Mouse (Mus musculus) cerebellum, adult 2 months (tissue): Measurements from ENCODE around the gene Lyve1. TPM values are rescaled to one million over a fixed set of nuclear protein-coding genes. Genes with fewer than 3 reads are reported as not detected.

Source experiments
- DNase-seq, 2 experiments: peaks; one replicate each; pipeline ENCODE4 v3.0.0; 2021
- H3K27ac ChIP-seq: fragments of 200-500 bp; 2 replicates; pipeline ENCODE4 v1.5.1; 2012; ENCODE audit warnings: low read length, control low read depth, inconsistent platforms; ENCODE audit not compliant: insufficient read depth
- H3K27me3 ChIP-seq: fragments of 200-500 bp; 2 replicates; pipeline ENCODE4 v1.6.1; 2012; ENCODE audit warnings: inconsistent platforms, mild to moderate bottlenecking, low read length, moderate library complexity; ENCODE audit not compliant: control insufficient read depth, insufficient read depth
- H3K4me1 ChIP-seq: fragments of 200-500 bp; 2 replicates; pipeline ENCODE4 v1.6.1; 2011; ENCODE audit warnings: low read length; ENCODE audit not compliant: control insufficient read depth, insufficient read depth
- H3K4me3 ChIP-seq: fragments of 200-500 bp; replicated peaks from 2 replicates; pipeline ENCODE3; 2011; ENCODE audit warnings: mild to moderate bottlenecking, low read depth, low read length, control low read depth; ENCODE audit not compliant: insufficient read depth
- CTCF ChIP-seq: fragments of 200-500 bp; IDR thresholded peaks from 2 replicates; pipeline ENCODE4 v1.5.1; 2011; ENCODE audit warnings: low read depth, mild to moderate bottlenecking, control low read depth, low read length, moderate library complexity, borderline replicate concordance; ENCODE audit not compliant: insufficient read depth
- POLR2A ChIP-seq: fragments of 200-500 bp; IDR thresholded peaks from 2 replicates; pipeline ENCODE4 v1.6.1; 2011; ENCODE audit warnings: low read length, control low read depth, borderline replicate concordance; ENCODE audit not compliant: insufficient read depth
- WGBS: fragments of 180-500 bp; shearing (Covaris S2); methylation state at CpG from one replicate; pipeline ENCODE4 v1.1.7; 2018; 5-methylcytosine and 5-hydroxymethylcytosine counted together
- polyA plus RNA-seq: library from polyadenylated mRNA; depleted of rRNA; stranded (reverse); fragments of >200 nt; gene quantifications from 2 replicates; pipeline ENCODE4 v1.2.3, GENCODE M21; 2012

Gene Lyve1
- polyA plus RNA-seq, 1 experiment: 0.34 TPM

DNA sequence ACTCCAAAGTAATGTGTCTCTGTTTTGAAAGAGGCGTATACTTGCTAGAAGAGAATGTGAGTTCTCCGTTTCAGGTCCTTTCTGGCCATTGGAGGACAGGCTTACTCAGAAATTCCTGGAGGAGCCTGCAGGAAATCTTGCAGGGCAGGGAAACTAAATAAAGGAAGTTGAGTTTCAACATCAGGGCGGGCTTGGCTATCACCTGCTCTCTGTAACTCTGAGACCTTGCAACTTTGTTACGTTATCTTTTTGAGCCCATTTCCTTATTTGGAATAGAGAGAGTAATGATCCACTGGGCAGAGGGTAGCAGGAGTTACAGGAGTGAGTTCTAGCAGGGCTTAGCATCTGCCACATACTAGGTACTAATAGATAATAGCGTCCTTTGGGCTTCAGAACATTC is 2.9 kb downstream of the Lyve1 start:
- TF ChIP-seq POLR2A (no peak), CTCF (no peak)
- no peak for DNase-seq
- H3K4me1 ChIP-seq: no peaks in the 10 kb centered on the region
- no peak overlapping the region for H3K27ac ChIP-seq
- 92% methylated on average over 5 of the region's 5 CpGs for WGBS
- no peaks in the 10 kb centered on the region for H3K27me3 ChIP-seq
- no peak overlapping the region for H3K4me3 ChIP-seq

GRCm38 (mm10) chr7:110855604-110856003 is 7.4 kb downstream of the Lyve1 start:
- H3K27ac ChIP-seq: no peak overlapping the region
- 86% methylated on average over 1 of the region's 1 CpGs for WGBS
- no peaks in the 10 kb centered on the region for H3K4me1 ChIP-seq

GRCm38 (mm10) chr7:110854927-110855546 is 8.0 kb downstream of the Lyve1 start:
- no peak for TF ChIP-seq CTCF
- Histone ChIP-seq H3K27ac (no peak overlapping the region), H3K4me3 (no peak overlapping the region), H3K4me1 (no peaks in the 10 kb centered on the region), H3K27me3 (no peaks in the 10 kb centered on the region)
- peak in 1 of 2 experiments; percentile 18 for DNase-seq
- WGBS: 50% methylated on average over 8 of the region's 8 CpGs

More at GRCm38 (mm10) chr7:110855604-110856003, 7.4 kb downstream of the Lyve1 start:
- Histone ChIP-seq H3K27me3 (no peaks in the 10 kb centered on the region), H3K4me3 (no peak overlapping the region)
- TF ChIP-seq CTCF (no peak), POLR2A (no peak)
- DNase-seq: no peak

DNA sequence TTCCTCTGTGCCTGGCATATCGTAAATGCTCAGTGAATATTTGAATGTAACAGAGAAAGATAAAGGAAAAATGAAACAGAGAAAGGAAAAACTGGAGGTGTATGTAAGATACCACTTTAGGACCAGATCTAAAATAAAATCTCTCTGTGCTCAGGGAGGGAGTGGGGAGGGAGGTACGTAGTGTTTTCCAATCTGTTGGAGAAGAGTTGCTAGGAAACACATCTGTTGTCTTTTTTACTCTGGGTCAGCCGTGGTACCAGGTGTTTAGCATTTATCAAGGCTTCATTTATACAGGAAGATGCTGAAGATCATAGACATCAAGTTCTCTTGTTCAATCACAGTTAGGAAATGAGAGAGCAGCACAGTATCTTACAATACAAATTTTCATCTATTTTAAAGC is 8.5 kb downstream of the Lyve1 start:
- H3K4me1 ChIP-seq: no peaks in the 10 kb centered on the region
- TF ChIP-seq POLR2A (no peak), CTCF (no peak)
- no peak overlapping the region for H3K4me3 ChIP-seq
- no peaks in the 10 kb centered on the region for H3K27me3 ChIP-seq
- 57% methylated on average over 3 of the region's 3 CpGs for WGBS
- H3K27ac ChIP-seq: no peak overlapping the region
- DNase-seq: no peak

- WGBS: 60% methylated on average over 10 of the region's 10 CpGs
- Histone ChIP-seq H3K27ac (no peak overlapping the region), H3K27me3 (no peaks in the 10 kb centered on the region), H3K4me1 (no peaks in the 10 kb centered on the region), H3K4me3 (no peak overlapping the region)
- no peak for DNase-seq
- TF ChIP-seq POLR2A: no peak
- no peak for TF ChIP-seq CTCF
Measured at GRCm38 (mm10) chr7:110853611-110854010, 9.4 kb downstream of the Lyve1 start.

DNA sequence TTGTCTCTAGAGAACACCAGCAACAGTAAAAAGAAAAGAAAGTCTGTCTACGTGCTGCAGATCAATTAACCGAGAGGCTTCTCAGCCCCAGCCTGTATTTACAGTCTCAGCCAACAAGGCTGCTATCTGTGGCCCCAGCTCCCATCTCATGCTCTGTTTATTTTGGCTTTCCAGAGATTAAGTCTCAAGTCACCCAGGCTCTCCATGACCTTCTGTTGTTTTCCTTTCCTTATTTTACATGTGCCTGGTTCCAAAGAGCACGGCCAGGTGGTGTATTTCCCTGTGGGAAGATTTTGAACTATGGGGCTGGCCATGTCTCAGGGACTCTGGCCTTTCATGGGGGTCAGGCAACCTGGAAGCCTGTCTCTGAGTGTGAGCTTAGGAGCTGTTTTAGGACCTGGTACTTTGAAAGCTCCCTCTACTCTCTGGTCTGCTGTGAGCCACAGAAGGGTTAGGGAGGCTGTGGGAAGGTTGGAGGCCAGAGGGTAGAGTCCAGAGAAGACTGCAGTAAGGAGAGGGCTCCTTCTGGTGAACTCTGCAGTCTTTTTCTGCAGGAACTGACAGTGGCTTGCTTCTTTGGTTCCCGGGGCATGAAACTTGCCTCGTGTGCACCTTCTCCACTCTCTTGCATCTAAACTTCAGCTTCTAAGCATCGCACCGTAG is 11.4 kb downstream of the Lyve1 start:
- H3K27ac ChIP-seq: no peak overlapping the region
- 87% methylated on average over 7 of the region's 7 CpGs for WGBS
- no peaks in the 10 kb centered on the region for H3K27me3 ChIP-seq
- no peak for DNase-seq
- no peak for TF ChIP-seq CTCF
- no peak for TF ChIP-seq POLR2A
- no peak overlapping the region for H3K4me3 ChIP-seq
- H3K4me1 ChIP-seq: no peaks in the 10 kb centered on the region

DNA sequence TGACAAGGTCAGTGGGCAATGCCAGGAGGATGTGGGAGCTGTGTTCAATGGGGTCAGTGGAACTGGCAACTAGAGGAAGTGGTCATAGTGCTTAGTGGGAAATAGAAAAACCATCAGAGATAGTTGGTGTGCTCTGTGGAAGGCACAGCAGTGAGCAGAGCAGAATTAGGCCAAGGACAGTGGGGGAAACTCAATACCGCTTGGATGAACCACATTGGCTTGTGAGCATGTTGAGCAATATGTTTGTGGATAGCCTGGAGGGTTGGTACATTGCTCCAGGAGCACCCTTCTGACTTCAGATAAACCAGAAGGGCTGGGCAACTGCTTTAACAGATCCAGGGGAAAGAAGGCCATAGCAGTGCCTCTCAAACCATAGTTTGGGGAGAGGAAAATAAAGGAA is 14.7 kb downstream of the Lyve1 start:
- Histone ChIP-seq H3K4me1 (no peaks in the 10 kb centered on the region), H3K4me3 (no peak overlapping the region), H3K27ac (no peak overlapping the region), H3K27me3 (no peaks in the 10 kb centered on the region)
- TF ChIP-seq CTCF (no peak), POLR2A (no peak)
- DNase-seq: no peak
- WGBS: 77% methylated on average over 1 of the region's 1 CpGs

GRCm38 (mm10) chr7:110847321-110847720 is 15.7 kb downstream of the Lyve1 start:
- 87% methylated on average over 2 of the region's 2 CpGs for WGBS
- DNase-seq: no peak
- no peaks in the 10 kb centered on the region for H3K4me1 ChIP-seq
- no peak overlapping the region for H3K4me3 ChIP-seq
- TF ChIP-seq POLR2A (no peak), CTCF (no peak)
- H3K27ac ChIP-seq: no peak overlapping the region
- no peaks in the 10 kb centered on the region for H3K27me3 ChIP-seq
